Mouse (Mus musculus) CD4-positive naive resting alpha-beta T cell, adult 57 days (primary cell): ENCODE data around the gene Phactr3. TPM values are rescaled to one million over a fixed set of nuclear protein-coding genes. Genes with fewer than 3 reads are reported as not detected.

Experiments
- total RNA-seq: library from RNA; stranded (reverse); gene quantifications from one replicate; pipeline ENCODE4 v1.2.4, GENCODE M21; 2023

Gene Phactr3
- not detected for total RNA-seq

GRCm38 (mm10) chr2:178118801-178119560, at the start of gene Phactr3:
Phactr3 (plus strand) TSS chr2:178118975.

GRCm38 (mm10) chr2:178078166-178078717, 40.5 kb upstream of the Phactr3 start, which contains the start of gene Zfp931:
Zfp931 (minus strand) TSS chr2:178078476.

Other genes starting within 250 kb of the Phactr3 start
- 4.3 TPM for gene Gm14327, start 221.9 kb upstream of the Phactr3 start, total RNA-seq
- gene Zfp972, start 193.4 kb upstream of the Phactr3 start, total RNA-seq, result not detected
- 10.1 TPM for gene Gm14326, start 161.7 kb upstream of the Phactr3 start, total RNA-seq
- gene Zfp971, start 95.7 kb upstream of the Phactr3 start, total RNA-seq, result 8.8 TPM
- gene Zfp931, start 40.5 kb upstream of the Phactr3 start, total RNA-seq, result 7.5 TPM